Mouse (Mus musculus): ENCODE data around the gene Dlx3.

The Dlx3 gene

GRCm38 (mm10) chr11:95157872-95158271, 38.0 kb downstream of the Dlx3 start:
- DNase-seq, result no peak

GRCm38 (mm10) chr11:95159763-95160371, 39.9 kb downstream of the Dlx3 start:
- DNase-seq, result no peak

GRCm38 (mm10) chr11:95160693-95161092, 40.8 kb downstream of the Dlx3 start:
- peak in 1 of 2 experiments; percentile 18 for DNase-seq

GRCm38 (mm10) chr11:95161708-95162107, 41.8 kb downstream of the Dlx3 start:
- no peak for DNase-seq

GRCm38 (mm10) chr11:95165857-95166256, 45.9 kb downstream of the Dlx3 start:
- DNase-seq, result no peak
